Mouse (Mus musculus) gastrocnemius, adult 2 months (tissue): ENCODE data around the gene Fgf2. TPM values are rescaled to one million over a fixed set of nuclear protein-coding genes. Genes with fewer than 3 reads are reported as not detected.
A peak's percentile ranks its signal among the peaks of the same experiment; 100 is the strongest.

ENCODE experiments used
- DNase-seq: peaks from one replicate; pipeline ENCODE4 v3.0.0; 2022
- H3K27ac ChIP-seq: fragments of 200-600 bp; 2 replicates; pipeline ENCODE4 v1.8.1; 2022; ENCODE audit warnings: mild to moderate bottlenecking
- H3K4me3 ChIP-seq: fragments of 200-600 bp; 2 replicates; pipeline ENCODE4 v1.8.1; 2022; ENCODE audit warnings: mild to moderate bottlenecking, moderate library complexity
- CTCF ChIP-seq: fragments of 200-600 bp; IDR thresholded peaks from 2 replicates; pipeline ENCODE4 v1.8.1; 2022; ENCODE audit warnings: antibody characterized with exemption, mild to moderate bottlenecking, moderate library complexity
- intact Hi-C: fragments of 180-260 bp; cut with DNase I; formaldehyde crosslinking; loops from one replicate; pipeline ENCODE4 v1.15.1; 2025
- long read RNA-seq, 2 experiments: library from polyadenylated mRNA; stranded (forward); transcript quantifications; one replicate each; pipeline ENCODE4 v2.0.0; 2021
- total RNA-seq, 2 experiments: library from RNA; stranded (reverse); gene quantifications; 2 replicates each; pipeline ENCODE4 v1.2.3; 2021

Fgf2 gene
- total RNA-seq = 10 to 100 TPM in 1 of 2 experiments, 1 to 10 TPM in 1; 5.4 to 12.1 TPM
- long read RNA-seq, experiment 1, full-length matches to known transcripts = 4 of 5 reads
- long read RNA-seq, experiment 1, partial matches to known transcripts = 0 of 5 reads
- long read RNA-seq, experiment 1, other reads (novel, unspliced or antisense) = 1 of 5 reads
- long read RNA-seq, experiment 2, full-length matches to known transcripts = 3 of 5 reads
- long read RNA-seq, experiment 2, partial matches to known transcripts = 0 of 5 reads
- long read RNA-seq, experiment 2, other reads (novel, unspliced or antisense) = 2 of 5 reads

GRCm38 (mm10) chr3:37348221-37349165 lies at the start of gene Fgf2:
Fgf2 (plus strand) TSS chr3:37348346.
- H3K4me3 ChIP-seq = peak within 1 kb of the TSS; percentile 75
- TF ChIP-seq CTCF = no peak
- peak; percentile 78 for DNase-seq
- peak within 1 kb of the TSS; percentile 92 for H3K27ac ChIP-seq
- intact Hi-C loops = no loop called here

DNA sequence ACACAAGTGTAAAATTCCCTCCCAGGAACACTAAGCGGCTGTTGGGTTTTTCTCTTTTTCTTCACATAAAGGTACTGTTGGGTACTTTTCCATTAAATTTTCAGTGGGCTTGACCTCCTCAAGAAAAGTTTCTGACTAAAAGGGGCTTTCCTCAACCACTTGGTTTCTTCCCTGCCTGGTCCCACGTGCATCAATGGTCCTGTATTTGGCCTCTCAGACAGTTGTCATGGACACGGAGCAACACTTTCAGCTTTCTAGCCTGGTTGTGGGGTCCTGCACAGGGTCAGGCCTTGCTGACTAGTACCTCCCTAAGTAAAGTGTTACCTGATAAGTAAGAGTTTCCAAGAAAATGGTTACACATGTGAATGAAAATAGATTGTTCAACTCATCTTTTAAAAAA lies 48.7 kb upstream of the Fgf2 start:
- no peak for DNase-seq
- H3K4me3 ChIP-seq = no peak overlapping the region
- TF ChIP-seq CTCF = no peak
- H3K27ac ChIP-seq = no peak overlapping the region
- intact Hi-C loops = no loop called here

DNA sequence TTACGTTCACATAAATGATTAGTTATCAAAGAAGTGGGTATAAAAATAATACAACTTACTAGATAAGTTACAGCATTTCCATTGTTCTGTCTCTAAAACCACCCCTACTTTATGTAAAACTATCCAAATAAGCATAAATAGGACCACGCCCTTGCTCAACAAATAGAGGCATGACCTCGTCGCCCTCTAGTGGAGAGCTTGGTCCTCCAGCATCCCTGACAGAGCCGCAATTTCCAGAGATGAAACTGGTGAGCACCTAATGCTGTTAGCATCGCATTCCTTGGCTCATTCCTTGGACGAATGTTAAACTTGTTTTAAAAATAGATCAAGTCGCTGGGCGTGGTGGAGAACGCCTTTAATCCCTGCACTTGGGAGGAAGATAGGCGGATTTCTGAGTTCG lies 45.5 kb upstream of the Fgf2 start:
- H3K27ac ChIP-seq = no peak overlapping the region
- intact Hi-C loops = no loop called here
- TF ChIP-seq CTCF = peak; percentile 74
- peak; percentile 32 for DNase-seq
- H3K4me3 ChIP-seq = no peak overlapping the region

DNA sequence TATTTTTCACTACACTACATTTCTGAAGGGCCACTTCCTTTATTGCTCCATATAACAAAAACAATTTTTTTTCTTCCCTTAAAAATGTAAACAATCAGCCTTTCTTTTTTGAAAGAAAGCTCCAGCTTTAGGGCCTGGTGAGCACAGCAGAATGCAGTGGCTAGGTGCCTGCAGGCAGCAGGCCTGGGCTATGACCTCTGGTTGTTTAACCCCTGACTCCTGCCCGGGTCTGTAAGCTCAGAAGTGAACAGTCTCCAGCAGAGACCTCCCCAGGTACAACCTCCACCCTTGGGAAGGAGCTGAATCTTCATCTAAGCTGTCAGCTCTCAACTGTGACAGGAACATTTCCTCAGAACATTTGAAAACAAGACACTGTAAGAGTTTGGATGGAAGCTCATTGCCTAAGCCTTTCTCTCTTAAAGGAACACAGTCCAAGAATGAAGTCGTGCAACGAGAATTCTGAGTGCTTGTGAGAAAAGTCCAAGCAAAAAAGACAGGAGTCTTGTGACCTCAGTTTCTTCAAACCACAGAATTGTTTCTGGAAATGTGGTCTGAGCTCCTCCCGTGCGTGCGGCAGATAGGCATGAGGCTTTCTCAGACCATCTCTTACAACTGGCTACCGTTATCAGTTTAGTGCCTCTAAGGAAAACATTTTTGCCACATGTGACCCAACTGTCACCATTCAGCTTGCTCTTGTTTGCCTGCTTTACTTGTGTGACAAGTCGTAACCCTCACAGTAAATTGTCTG lies 44.6 kb upstream of the Fgf2 start:
- no peak overlapping the region for H3K4me3 ChIP-seq
- TF ChIP-seq CTCF = no peak
- intact Hi-C loops = no loop called here
- no peak overlapping the region for H3K27ac ChIP-seq
- no peak for DNase-seq

GRCm38 (mm10) chr3:37311897-37312369 lies 36.2 kb upstream of the Fgf2 start:
- Histone ChIP-seq H3K27ac (peak overlapping the region; percentile 89), H3K4me3 (peak overlapping the region; percentile 76)
- no peak for DNase-seq
- intact Hi-C loops = loop anchor here (2.0 kb wide), 1 partner anchor 103 kb away; no protein-coding TSS in a partner anchor
- TF ChIP-seq CTCF = no peak

- DNase-seq = peak; percentile 97
Observed at GRCm38 (mm10) chr3:37312370-37312941, 35.7 kb upstream of the Fgf2 start, which contains the start of the genes Bbs12 and Cetn4. Bbs12 (plus strand) TSS chr3:37312554. Cetn4 (minus strand) TSS chr3:37312708.

GRCm38 (mm10) chr3:37313371-37313770 lies 34.8 kb upstream of the Fgf2 start:
- TF ChIP-seq CTCF = no peak
- intact Hi-C loops = loop anchor here (2.0 kb wide), 1 partner anchor 101 kb away; no protein-coding TSS in a partner anchor
- no peak for DNase-seq
- peak overlapping the region; percentile 89 for H3K27ac ChIP-seq
- peak overlapping the region; percentile 76 for H3K4me3 ChIP-seq

More at GRCm38 (mm10) chr3:37312370-37312941, 35.7 kb upstream of the Fgf2 start, which contains the start of the genes Bbs12 and Cetn4:
- Histone ChIP-seq H3K4me3 (peak within 1 kb of the TSS; percentile 76), H3K27ac (peak within 1 kb of the TSS; percentile 89)
- no peak for TF ChIP-seq CTCF
- intact Hi-C loops = loop anchor here (2.0 kb wide), 1 partner anchor 102 kb away; no protein-coding TSS in a partner anchor

GRCm38 (mm10) chr3:37316233-37316632 lies 31.9 kb upstream of the Fgf2 start:
- H3K27ac ChIP-seq = no peak overlapping the region
- intact Hi-C loops = no loop called here
- no peak for TF ChIP-seq CTCF
- no peak overlapping the region for H3K4me3 ChIP-seq
- no peak for DNase-seq

- intact Hi-C loops = no loop called here
- no peak for DNase-seq
Observed at GRCm38 (mm10) chr3:37324310-37324709, 23.8 kb upstream of the Fgf2 start.

DNA sequence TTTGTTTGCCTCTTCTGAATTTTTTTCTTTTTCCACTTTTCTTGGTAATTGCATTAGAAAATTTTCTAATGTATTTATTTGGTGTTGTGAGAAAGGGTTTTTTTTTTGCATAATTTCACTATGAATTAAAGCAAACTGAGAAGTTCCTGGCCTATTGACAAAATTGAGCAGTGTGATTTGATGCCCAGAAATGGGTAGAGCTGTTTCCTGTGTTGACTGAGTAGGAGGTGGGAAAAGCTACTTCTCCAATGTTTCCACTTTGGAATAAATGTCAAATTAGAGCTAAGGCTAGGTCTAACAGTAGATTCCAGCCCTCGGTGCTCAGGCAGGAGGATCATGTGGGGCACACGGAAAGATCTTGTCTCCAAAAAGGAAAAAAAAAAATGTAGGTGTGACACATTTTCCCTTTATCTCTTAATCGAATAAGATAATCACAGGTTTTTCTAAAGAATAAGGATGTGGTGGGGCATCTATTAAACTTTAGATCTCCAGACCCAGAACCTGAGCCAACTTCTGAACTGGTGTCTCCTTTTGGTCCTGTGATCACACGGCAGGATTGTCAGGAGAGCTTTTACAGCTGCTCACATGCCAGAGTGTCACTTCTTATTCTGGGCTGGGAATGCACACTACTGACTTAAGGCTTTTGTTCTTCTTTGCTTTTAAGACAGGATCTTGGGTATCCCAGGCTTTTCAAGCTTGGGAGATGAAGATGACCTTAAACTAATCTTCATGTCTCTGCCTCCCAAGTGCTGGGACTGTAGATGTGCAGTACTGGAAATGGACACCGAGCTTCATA lies 22.6 kb upstream of the Fgf2 start:
- no peak for TF ChIP-seq CTCF
- intact Hi-C loops = loop anchor here (1.0 kb wide), 1 partner anchor 89 kb away; no protein-coding TSS in a partner anchor
- no peak for DNase-seq
- no peak overlapping the region for H3K27ac ChIP-seq
- no peak overlapping the region for H3K4me3 ChIP-seq

More at GRCm38 (mm10) chr3:37324310-37324709, 23.8 kb upstream of the Fgf2 start:
- no peak overlapping the region for H3K27ac ChIP-seq
- H3K4me3 ChIP-seq = no peak overlapping the region
- peak; percentile 67 for TF ChIP-seq CTCF

- intact Hi-C loops = no loop called here
- DNase-seq = no peak
- no peak overlapping the region for H3K4me3 ChIP-seq
- H3K27ac ChIP-seq = no peak overlapping the region
- no peak for TF ChIP-seq CTCF
Observed at GRCm38 (mm10) chr3:37326627-37327026, 21.5 kb upstream of the Fgf2 start.
